Mouse (Mus musculus) limb, embryonic 15.5 days (tissue): ENCODE data around the gene Rufy2. TPM values are rescaled to one million over a fixed set of nuclear protein-coding genes. Genes with fewer than 3 reads are reported as not detected.
A peak's percentile ranks its signal among the peaks of the same experiment; 100 is the strongest.

ENCODE experiments used
- ATAC-seq: fragments of 200-750 bp; cut with Nextera tagmentation; 2 replicates; pipeline ENCODE4 v1.8.0; 2017; ENCODE audit warnings: low read depth, moderate TSS enrichment; ENCODE audit not compliant: insufficient number of reproducible peaks, low FRiP score, low TSS enrichment
- H3K27ac ChIP-seq: fragments of 300-500 bp; sonication (generic); 2 replicates; pipeline ENCODE4 v1.5.1; 2015; ENCODE audit warnings: moderate library complexity, mild to moderate bottlenecking, inconsistent platforms
- H3K27me3 ChIP-seq: fragments of 300-500 bp; sonication (generic); 2 replicates; pipeline ENCODE4 v1.6.1; 2015; ENCODE audit warnings: inconsistent platforms
- H3K36me3 ChIP-seq: fragments of 300-500 bp; sonication (generic); 2 replicates; pipeline ENCODE4 v1.6.1; 2015; ENCODE audit warnings: inconsistent platforms
- H3K4me1 ChIP-seq: fragments of 300-500 bp; sonication (generic); 2 replicates; pipeline ENCODE4 v1.6.1; 2015; ENCODE audit warnings: inconsistent platforms
- H3K4me2 ChIP-seq: fragments of 300-500 bp; sonication (generic); 2 replicates; pipeline ENCODE4 v1.6.1; 2015; ENCODE audit warnings: mild to moderate bottlenecking, inconsistent platforms
- H3K4me3 ChIP-seq: fragments of 300-500 bp; sonication (generic); 2 replicates; pipeline ENCODE4 v1.5.1; 2015; ENCODE audit warnings: mild to moderate bottlenecking, inconsistent platforms
- H3K9ac ChIP-seq: fragments of 300-500 bp; sonication (generic); 2 replicates; pipeline ENCODE4 v1.6.1; 2015; ENCODE audit warnings: inconsistent platforms
- H3K9me3 ChIP-seq: fragments of 300-500 bp; sonication (generic); 2 replicates; pipeline ENCODE4 v1.6.1; 2016; ENCODE audit warnings: inconsistent platforms
- WGBS: fragments of 180-500 bp; shearing (Covaris S2); methylation state at CpG from one replicate; pipeline ENCODE4 v1.1.7; 2015; 5-methylcytosine and 5-hydroxymethylcytosine counted together
- polyA plus RNA-seq: library from polyadenylated mRNA; unstranded; fragments of >200 nt; fragmentation: Nextera tagmentation; extraction: Ambion mirVana; gene quantifications from 2 replicates; pipeline ENCODE4 v1.2.1, GENCODE M21; 2015

Gene Rufy2
- polyA plus RNA-seq: 28.3 and 28.6 TPM in 2 replicates

GRCm38 (mm10) chr10:62980039-62980954, at the start of gene Rufy2:
Gene Rufy2 (plus strand): TSS chr10:62980223.
- peak; percentile 85 for ATAC-seq
- under 1% methylated on average over 77 of the region's 77 CpGs for WGBS
- H3K4me2 ChIP-seq: peak within 1 kb of the TSS; percentile 68

GRCm38 (mm10) chr10:62932381-62932780, 47.6 kb upstream of the Rufy2 start:
- Histone ChIP-seq H3K4me3 (no peak overlapping the region), H3K4me1 (no peaks in the 10 kb centered on the region), H3K9ac (no peak overlapping the region), H3K27me3 (no peaks in the 10 kb centered on the region), H3K27ac (no peak overlapping the region), H3K4me2 (no peak overlapping the region), H3K9me3 (no peaks in the 10 kb centered on the region), H3K36me3 (peaks cover 53% of the 10 kb centered on the region)
- no peak for ATAC-seq
- 90% methylated on average over 1 of the region's 1 CpGs for WGBS

More at GRCm38 (mm10) chr10:62980039-62980954, at the start of gene Rufy2:
- peaks cover 28% of the 10 kb centered on the region for H3K36me3 ChIP-seq
- peak within 1 kb of the TSS; percentile 72 for H3K4me3 ChIP-seq
- peak within 1 kb of the TSS; percentile 83 for H3K9ac ChIP-seq
- H3K4me1 ChIP-seq: peaks cover 11% of the 10 kb centered on the region
- no peaks in the 10 kb centered on the region for H3K9me3 ChIP-seq
- H3K27ac ChIP-seq: peak within 1 kb of the TSS; percentile 64
- no peaks in the 10 kb centered on the region for H3K27me3 ChIP-seq

- Histone ChIP-seq H3K4me2 (no peak overlapping the region), H3K4me3 (no peak overlapping the region), H3K27me3 (no peaks in the 10 kb centered on the region), H3K27ac (no peak overlapping the region), H3K4me1 (peaks cover 4% of the 10 kb centered on the region; the same call in 1 of the 2 replicates), H3K9me3 (no peaks in the 10 kb centered on the region), H3K9ac (no peak overlapping the region), H3K36me3 (peaks cover 30% of the 10 kb centered on the region)
- WGBS: 83% methylated on average over 10 of the region's 10 CpGs
- ATAC-seq: no peak
These were observed 34.9 kb upstream of the Rufy2 start for GRCm38 (mm10) chr10:62944975-62945580.

- H3K36me3 ChIP-seq: peaks cover 26% of the 10 kb centered on the region
- WGBS: under 1% methylated on average over 68 of the region's 68 CpGs
These were observed 33.1 kb upstream of the Rufy2 start, which contains the start of gene Dna2 for GRCm38 (mm10) chr10:62946738-62947471. Gene Dna2 (plus strand): TSS chr10:62947026.

GRCm38 (mm10) chr10:62948551-62948950, 31.5 kb upstream of the Rufy2 start:
- ATAC-seq: no peak
- 96% methylated on average over 7 of the region's 7 CpGs for WGBS
- H3K36me3 ChIP-seq: peaks cover 18% of the 10 kb centered on the region; the same call in 1 of the 2 replicates
- H3K27me3 ChIP-seq: no peaks in the 10 kb centered on the region
- no peak overlapping the region for H3K4me2 ChIP-seq
- H3K4me3 ChIP-seq: no peak overlapping the region
- H3K27ac ChIP-seq: no peak overlapping the region
- H3K9ac ChIP-seq: no peak overlapping the region
- H3K4me1 ChIP-seq: peaks cover 4% of the 10 kb centered on the region; the same call in 1 of the 2 replicates
- H3K9me3 ChIP-seq: no peaks in the 10 kb centered on the region

More at GRCm38 (mm10) chr10:62946738-62947471, 33.1 kb upstream of the Rufy2 start, which contains the start of gene Dna2:
- peak; percentile 79; the same call in 1 of the 2 replicates for ATAC-seq
- Histone ChIP-seq H3K4me2 (peak within 1 kb of the TSS; percentile 79), H3K27ac (peak within 1 kb of the TSS; percentile 84), H3K4me3 (peak within 1 kb of the TSS; percentile 72), H3K27me3 (no peaks in the 10 kb centered on the region), H3K9me3 (no peaks in the 10 kb centered on the region), H3K9ac (peak within 1 kb of the TSS; percentile 35), H3K4me1 (peaks cover 4% of the 10 kb centered on the region; the same call in 1 of the 2 replicates)

- Histone ChIP-seq H3K4me2 (no peak overlapping the region), H3K27me3 (no peaks in the 10 kb centered on the region), H3K4me1 (no peaks in the 10 kb centered on the region), H3K27ac (no peak overlapping the region), H3K36me3 (peaks cover 72% of the 10 kb centered on the region), H3K9ac (no peak overlapping the region), H3K4me3 (no peak overlapping the region), H3K9me3 (no peaks in the 10 kb centered on the region)
- no peak for ATAC-seq
- 91% methylated on average over 7 of the region's 7 CpGs for WGBS
These were observed 16.1 kb upstream of the Rufy2 start for GRCm38 (mm10) chr10:62963956-62964355.

- Histone ChIP-seq H3K9ac (no peak overlapping the region), H3K27ac (no peak overlapping the region), H3K4me2 (no peak overlapping the region), H3K27me3 (no peaks in the 10 kb centered on the region), H3K4me1 (no peaks in the 10 kb centered on the region), H3K4me3 (no peak overlapping the region), H3K36me3 (peaks cover 70% of the 10 kb centered on the region), H3K9me3 (no peaks in the 10 kb centered on the region)
- no peak for ATAC-seq
- 92% methylated on average over 11 of the region's 11 CpGs for WGBS
These were observed 14.2 kb upstream of the Rufy2 start for GRCm38 (mm10) chr10:62965796-62966195.

- Histone ChIP-seq H3K9ac (no peak overlapping the region), H3K4me1 (no peaks in the 10 kb centered on the region), H3K36me3 (peaks cover 67% of the 10 kb centered on the region), H3K4me3 (no peak overlapping the region), H3K27me3 (no peaks in the 10 kb centered on the region), H3K4me2 (no peak overlapping the region), H3K9me3 (no peaks in the 10 kb centered on the region), H3K27ac (no peak overlapping the region)
- 93% methylated on average over 15 of the region's 15 CpGs for WGBS
- no peak for ATAC-seq
These were observed 13.7 kb upstream of the Rufy2 start for GRCm38 (mm10) chr10:62966291-62966690.

- Histone ChIP-seq H3K4me1 (no peaks in the 10 kb centered on the region), H3K4me2 (no peak overlapping the region), H3K4me3 (no peak overlapping the region), H3K36me3 (peaks cover 49% of the 10 kb centered on the region), H3K27me3 (no peaks in the 10 kb centered on the region), H3K9ac (no peak overlapping the region), H3K9me3 (no peaks in the 10 kb centered on the region), H3K27ac (no peak overlapping the region)
- ATAC-seq: no peak
- 81% methylated on average over 16 of the region's 16 CpGs for WGBS
These were observed 8.2 kb upstream of the Rufy2 start for GRCm38 (mm10) chr10:62971821-62972220.

- WGBS: 10% methylated on average over 10 of the region's 10 CpGs
- Histone ChIP-seq H3K27ac (no peak overlapping the region), H3K36me3 (peaks cover 22% of the 10 kb centered on the region), H3K27me3 (no peaks in the 10 kb centered on the region), H3K4me3 (peak overlapping the region; percentile 72), H3K9ac (0 out of 2 replicates have a peak overlapping the region, but pooled peaks have one; percentile 44), H3K9me3 (no peaks in the 10 kb centered on the region), H3K4me2 (peak overlapping the region; percentile 68), H3K4me1 (peaks cover 11% of the 10 kb centered on the region)
- ATAC-seq: no peak
These were observed 370 bp upstream of the Rufy2 start for GRCm38 (mm10) chr10:62979667-62980038.

- no peak for ATAC-seq
- no peaks in the 10 kb centered on the region for H3K9me3 ChIP-seq
These were observed 4.0 kb downstream of the Rufy2 start for GRCm38 (mm10) chr10:62984072-62984471.

More at GRCm38 (mm10) chr10:62984072-62984471, 4.0 kb downstream of the Rufy2 start:
- H3K9ac ChIP-seq: no peak overlapping the region
- peaks cover 11% of the 10 kb centered on the region for H3K4me1 ChIP-seq
- no peak overlapping the region for H3K27ac ChIP-seq
- H3K4me3 ChIP-seq: no peak overlapping the region
- no peaks in the 10 kb centered on the region for H3K27me3 ChIP-seq
- H3K4me2 ChIP-seq: no peak overlapping the region
- 93% methylated on average over 11 of the region's 11 CpGs for WGBS
- peaks cover 48% of the 10 kb centered on the region for H3K36me3 ChIP-seq
